Mouse (Mus musculus) liver, embryonic 11.5 days (tissue): ENCODE measurements around the gene Mcoln2. TPM values are rescaled to one million over a fixed set of nuclear protein-coding genes. Genes with fewer than 3 reads are reported as not detected.
"Not testable (repeated sequence)": the region's sequence is repeated elsewhere in the genome, so short reads cannot be mapped to it uniquely, and the experiment has no call there.

Experiments
- ATAC-seq: fragments of 200-750 bp; cut with Nextera tagmentation; replicated peaks from 2 replicates; pipeline ENCODE4 v1.8.0; 2017; ENCODE audit warnings: moderate number of reproducible peaks, mild to moderate bottlenecking, moderate TSS enrichment, moderate library complexity; ENCODE audit not compliant: low FRiP score
- DNase-seq: peaks from one replicate; pipeline ENCODE4 v3.0.0-alpha.2; 2017; ENCODE audit warnings: low spot score
- H3K27ac ChIP-seq: fragments of 300-500 bp; sonication (generic); 2 replicates; pipeline ENCODE4 v1.5.1; 2014; ENCODE audit warnings: mild to moderate bottlenecking, low read depth, low read length, control low read depth
- H3K27me3 ChIP-seq: fragments of 300-500 bp; sonication (generic); replicated peaks from 2 replicates; pipeline ENCODE4 v1.6.1; 2014; ENCODE audit warnings: low read length, mixed read lengths; ENCODE audit not compliant: control insufficient read depth, insufficient read depth
- H3K36me3 ChIP-seq: fragments of 300-500 bp; sonication (generic); 2 replicates; pipeline ENCODE4 v1.6.1; 2014; ENCODE audit warnings: mild to moderate bottlenecking, low read length, moderate library complexity, mixed read lengths; ENCODE audit not compliant: control insufficient read depth, insufficient read depth
- H3K4me1 ChIP-seq: fragments of 300-500 bp; sonication (generic); replicated peaks from 2 replicates; pipeline ENCODE4 v1.6.1; 2014; ENCODE audit warnings: low read length, mixed read lengths; ENCODE audit not compliant: control insufficient read depth, insufficient read depth
- H3K4me2 ChIP-seq: fragments of 300-500 bp; sonication (generic); 2 replicates; pipeline ENCODE4 v1.6.1; 2014; ENCODE audit warnings: mild to moderate bottlenecking, control low read depth, moderate library complexity
- H3K4me3 ChIP-seq: fragments of 300-500 bp; sonication (generic); 2 replicates; pipeline ENCODE4 v1.5.1; 2014; ENCODE audit warnings: low read depth, low read length, control low read depth
- H3K9ac ChIP-seq: fragments of 300-500 bp; sonication (generic); 2 replicates; pipeline ENCODE4 v1.6.1; 2014; ENCODE audit warnings: low read depth, low read length, control low read depth
- H3K9me3 ChIP-seq: fragments of 300-500 bp; sonication (generic); 2 replicates; pipeline ENCODE4 v1.6.1; 2016; ENCODE audit warnings: low read length, inconsistent platforms, mixed read lengths; ENCODE audit not compliant: control insufficient read depth
- WGBS: fragments of 180-500 bp; shearing (Covaris S2); extraction: QIAGEN DNeasy Blood & Tissue Kit; methylation state at CpG from one replicate; pipeline ENCODE4 v1.1.7; 2014; 5-methylcytosine and 5-hydroxymethylcytosine counted together
- polyA plus RNA-seq: library from polyadenylated mRNA; unstranded; fragments of >200 nt; fragmentation: Nextera tagmentation; extraction: Ambion mirVana; gene quantifications from 2 replicates; pipeline ENCODE4 v1.2.1, GENCODE M21; 2014

Mcoln2 gene
- polyA plus RNA-seq, 1 experiment from 2014 or later, result 3.5 TPM

DNA sequence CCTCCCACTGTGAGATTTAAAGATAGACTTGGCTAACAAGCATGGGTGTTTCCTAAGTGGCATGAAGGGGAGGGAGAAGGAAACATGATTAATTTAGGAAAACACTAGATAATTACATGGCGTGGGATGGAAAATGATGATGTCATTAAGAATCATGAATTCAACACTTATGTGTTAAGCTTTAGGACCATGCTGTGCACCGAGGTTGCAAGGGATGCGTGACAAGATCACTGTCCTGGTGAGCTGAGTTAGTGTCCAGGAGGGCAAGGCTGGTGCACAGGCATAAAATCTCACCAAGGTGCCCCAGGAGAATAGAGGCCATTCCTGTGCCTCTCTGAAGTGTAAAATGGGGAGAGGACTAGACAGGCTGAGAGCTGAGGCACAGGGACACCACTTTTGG is 49.9 kb downstream of the Mcoln2 start:
- Histone ChIP-seq H3K27ac (no peak overlapping the region), H3K9ac (no peak overlapping the region), H3K36me3 (no peaks in the 10 kb centered on the region), H3K4me2 (no peak overlapping the region), H3K4me1 (no peaks in the 10 kb centered on the region), H3K9me3 (no peaks in the 10 kb centered on the region), H3K27me3 (no peaks in the 10 kb centered on the region), H3K4me3 (no peak overlapping the region)
- DNase-seq (no peak), ATAC-seq (no peak)
- WGBS, result 74% methylated on average over 3 of the region's 3 CpGs

DNA sequence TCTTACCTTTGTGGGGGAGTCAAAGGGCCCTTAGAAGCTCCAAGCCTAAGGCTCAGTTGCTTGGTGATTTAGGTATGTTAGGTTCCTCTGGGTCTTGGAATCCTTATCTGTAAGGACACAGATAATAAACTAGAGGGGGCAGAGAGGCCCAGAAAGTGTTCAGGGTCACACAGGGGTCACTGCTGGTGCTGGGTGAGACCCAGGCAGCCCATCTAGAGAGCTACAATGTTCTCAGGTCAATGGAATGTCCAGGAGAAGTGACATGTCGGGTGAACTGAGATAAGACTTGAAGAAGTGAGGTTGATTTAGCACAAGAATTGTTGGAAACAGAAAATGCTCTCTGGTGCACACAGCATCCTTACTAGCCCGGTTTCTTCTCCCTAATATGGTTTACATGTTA is 54.7 kb downstream of the Mcoln2 start:
- ATAC-seq (no peak), DNase-seq (no peak)
- H3K4me2 ChIP-seq, result no peak overlapping the region
- H3K4me1 ChIP-seq, result no peaks in the 10 kb centered on the region
- H3K36me3 ChIP-seq, result no peaks in the 10 kb centered on the region
- no peak overlapping the region for H3K27ac ChIP-seq
- 41% methylated on average over 2 of the region's 2 CpGs for WGBS
- no peaks in the 10 kb centered on the region for H3K27me3 ChIP-seq
- no peaks in the 10 kb centered on the region for H3K9me3 ChIP-seq
- H3K9ac ChIP-seq, result no peak overlapping the region
- H3K4me3 ChIP-seq, result no peak overlapping the region

DNA sequence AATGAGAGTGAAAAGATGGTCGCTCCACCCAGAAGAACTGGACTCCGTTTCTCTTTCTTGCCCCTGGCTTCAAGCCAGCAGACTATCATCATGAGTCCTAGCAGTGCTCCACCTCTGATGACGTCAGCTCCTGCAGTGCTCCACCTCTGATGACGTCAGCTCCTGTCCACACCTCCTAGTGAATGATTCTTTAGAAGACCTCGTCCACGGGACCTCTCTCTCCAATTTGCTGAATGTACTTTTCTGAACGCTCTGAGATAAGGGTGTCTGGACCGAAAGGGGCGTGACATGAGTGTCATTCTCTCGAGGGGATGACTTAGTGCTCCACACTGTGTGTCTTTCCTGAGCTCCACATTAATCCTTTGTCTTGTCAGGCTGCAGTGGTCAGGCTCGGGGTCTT is 55.7 kb downstream of the Mcoln2 start:
- H3K4me3 ChIP-seq, result no peak overlapping the region
- DNase-seq (no peak), ATAC-seq (no peak)
- H3K36me3 ChIP-seq, result no peaks in the 10 kb centered on the region
- H3K4me2 ChIP-seq, result no peak overlapping the region
- no peak overlapping the region for H3K27ac ChIP-seq
- H3K9ac ChIP-seq, result no peak overlapping the region
- 50% methylated on average over 11 of the region's 11 CpGs for WGBS
- H3K4me1 ChIP-seq, result no peaks in the 10 kb centered on the region
- H3K9me3 ChIP-seq, result no peaks in the 10 kb centered on the region
- no peaks in the 10 kb centered on the region for H3K27me3 ChIP-seq

DNA sequence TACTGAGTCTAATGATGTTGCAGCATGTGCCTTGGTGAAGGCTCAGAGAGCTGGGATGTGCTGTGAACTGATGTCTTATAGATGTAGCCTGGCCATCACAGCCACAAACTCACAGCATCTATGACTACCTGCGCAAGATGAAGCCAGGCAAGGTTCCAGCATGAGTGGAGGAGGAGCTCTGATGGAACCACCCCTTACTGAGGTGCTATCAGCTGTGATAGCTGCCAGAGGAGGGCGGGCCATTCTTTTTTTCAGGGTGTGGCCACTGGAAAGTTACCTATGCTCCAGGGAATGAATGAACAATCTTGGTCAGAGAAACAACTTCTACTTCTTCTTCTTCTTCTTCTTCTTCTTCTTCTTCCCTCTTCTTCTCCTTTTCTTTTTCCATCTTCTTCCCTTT is 57.0 kb downstream of the Mcoln2 start:
- Histone ChIP-seq H3K4me1 (no peaks in the 10 kb centered on the region), H3K27ac (no peak overlapping the region), H3K4me3 (no peak overlapping the region), H3K4me2 (no peak overlapping the region), H3K9me3 (no peaks in the 10 kb centered on the region), H3K9ac (no peak overlapping the region), H3K27me3 (no peaks in the 10 kb centered on the region), H3K36me3 (no peaks in the 10 kb centered on the region)
- WGBS, result 64% methylated on average over 2 of the region's 2 CpGs
- DNase-seq, result no peak
- no peak for ATAC-seq

DNA sequence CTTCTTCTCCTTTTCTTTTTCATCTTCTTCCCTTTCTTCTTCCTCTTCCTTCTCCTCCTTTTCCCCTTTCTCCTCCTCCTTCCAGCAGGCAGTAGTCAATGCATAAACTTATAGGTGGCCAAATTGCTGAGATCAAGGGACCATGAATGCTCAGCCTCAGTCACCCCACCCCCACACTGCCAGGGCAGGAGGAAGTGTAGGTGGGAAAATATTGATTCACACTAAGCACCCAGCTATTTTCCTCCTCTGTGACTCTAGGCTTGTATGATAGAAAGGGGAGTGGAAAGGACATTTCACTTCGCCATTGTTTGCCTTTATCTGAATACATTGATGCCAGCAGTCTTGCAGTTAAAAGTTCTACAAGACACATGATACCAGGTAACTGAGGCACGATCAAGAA is 57.8 kb downstream of the Mcoln2 start:
- ATAC-seq (no peak), DNase-seq (no peak)
- Histone ChIP-seq H3K4me1 (no peaks in the 10 kb centered on the region), H3K4me3 (no peak overlapping the region), H3K9ac (no peak overlapping the region), H3K9me3 (no peaks in the 10 kb centered on the region), H3K36me3 (no peaks in the 10 kb centered on the region), H3K27ac (no peak overlapping the region), H3K27me3 (no peaks in the 10 kb centered on the region), H3K4me2 (no peak overlapping the region)
- WGBS, result 61% methylated on average over 2 of the region's 2 CpGs

DNA sequence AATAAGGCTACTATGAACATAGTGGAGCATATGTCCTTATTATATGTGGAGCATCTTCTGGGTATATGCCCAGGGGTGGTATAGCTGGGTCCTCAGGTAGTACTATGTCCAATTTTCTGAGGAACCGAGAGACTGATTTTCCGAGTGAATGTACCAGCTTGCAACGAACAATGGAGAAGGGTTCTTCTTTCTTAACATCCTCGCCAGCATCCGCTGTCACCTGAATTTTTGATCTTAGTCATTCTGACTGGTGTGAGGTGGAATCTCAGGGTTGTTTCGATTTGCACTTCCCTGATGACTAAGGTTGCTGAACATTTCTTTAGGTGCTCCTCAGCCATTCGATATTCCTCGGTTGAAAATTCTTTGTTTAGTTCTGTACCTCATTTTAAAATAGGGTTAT is 60.1 kb downstream of the Mcoln2 start:
- DNase-seq, ATAC-seq: not testable (repeated sequence)
- 92% methylated on average over 8 of the region's 8 CpGs for WGBS

DNA sequence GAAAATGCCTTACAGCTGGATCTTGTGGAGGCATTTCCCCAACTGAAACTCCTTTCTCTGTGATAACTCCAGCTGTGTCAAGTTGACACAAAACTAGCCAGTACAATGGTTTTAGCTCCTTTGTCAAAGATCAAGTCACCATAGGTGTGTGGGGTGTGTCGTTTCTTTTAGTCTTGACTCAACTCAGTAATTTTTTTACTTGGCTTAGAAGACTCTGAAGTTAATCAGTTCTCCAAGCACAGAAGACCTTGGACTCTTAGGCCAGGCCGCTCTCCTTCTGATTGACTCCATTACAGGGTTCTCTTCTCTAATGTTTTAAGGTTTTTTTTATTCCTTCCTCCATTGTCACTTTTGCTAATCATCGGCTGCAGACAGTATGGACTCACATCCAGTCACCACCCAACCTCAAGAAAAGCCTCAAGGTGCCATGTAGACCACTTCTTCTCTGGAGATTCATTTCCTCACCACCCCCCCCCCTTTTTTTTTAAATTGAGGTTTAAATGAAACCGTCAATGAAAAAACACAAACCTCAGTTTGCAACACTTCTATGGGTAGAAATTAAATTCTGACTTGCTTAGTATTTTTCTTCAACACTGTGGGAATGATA is 61.6 kb downstream of the Mcoln2 start:
- Histone ChIP-seq H3K9me3 (no peaks in the 10 kb centered on the region), H3K4me2 (no peak overlapping the region), H3K4me1 (no peaks in the 10 kb centered on the region), H3K4me3 (no peak overlapping the region), H3K27ac (no peak overlapping the region), H3K36me3 (no peaks in the 10 kb centered on the region), H3K9ac (no peak overlapping the region), H3K27me3 (no peaks in the 10 kb centered on the region)
- DNase-seq, result no peak
- no peak for ATAC-seq
- 85% methylated on average over 4 of the region's 4 CpGs for WGBS

More for the DNA sequence above, 60.1 kb downstream of the Mcoln2 start:
- H3K36me3 ChIP-seq, H3K9me3 ChIP-seq, H3K4me2 ChIP-seq, H3K4me3 ChIP-seq, H3K4me1 ChIP-seq, H3K9ac ChIP-seq, H3K27me3 ChIP-seq, H3K27ac ChIP-seq: not testable (repeated sequence)

DNA sequence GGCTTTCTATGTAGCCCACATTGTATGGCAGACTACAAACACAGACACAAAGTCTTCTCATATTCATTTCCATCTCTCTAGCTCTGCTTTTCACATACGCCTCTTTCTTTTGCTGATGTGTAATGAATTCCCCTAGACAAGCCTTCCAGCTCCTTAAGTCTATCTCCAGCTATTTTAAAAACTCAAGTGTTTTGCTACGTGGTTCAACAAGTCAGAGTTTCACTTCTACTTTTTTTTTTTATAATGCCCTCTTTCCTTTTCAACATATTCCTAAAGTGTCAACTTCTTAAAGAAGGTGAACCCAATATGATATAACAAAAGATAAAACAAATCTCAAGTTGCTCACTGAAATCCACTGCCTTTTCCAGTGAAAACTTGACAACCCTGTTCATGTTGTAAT is 62.3 kb downstream of the Mcoln2 start:
- no peak for ATAC-seq
- no peaks in the 10 kb centered on the region for H3K9me3 ChIP-seq
- H3K36me3 ChIP-seq, result no peaks in the 10 kb centered on the region
- no peak overlapping the region for H3K27ac ChIP-seq
- DNase-seq, result no peak
- H3K4me1 ChIP-seq, result no peaks in the 10 kb centered on the region
- no peak overlapping the region for H3K9ac ChIP-seq
- no peak overlapping the region for H3K4me2 ChIP-seq
- 80% methylated on average over 2 of the region's 2 CpGs for WGBS
- H3K27me3 ChIP-seq, result no peaks in the 10 kb centered on the region
- H3K4me3 ChIP-seq, result no peak overlapping the region

DNA sequence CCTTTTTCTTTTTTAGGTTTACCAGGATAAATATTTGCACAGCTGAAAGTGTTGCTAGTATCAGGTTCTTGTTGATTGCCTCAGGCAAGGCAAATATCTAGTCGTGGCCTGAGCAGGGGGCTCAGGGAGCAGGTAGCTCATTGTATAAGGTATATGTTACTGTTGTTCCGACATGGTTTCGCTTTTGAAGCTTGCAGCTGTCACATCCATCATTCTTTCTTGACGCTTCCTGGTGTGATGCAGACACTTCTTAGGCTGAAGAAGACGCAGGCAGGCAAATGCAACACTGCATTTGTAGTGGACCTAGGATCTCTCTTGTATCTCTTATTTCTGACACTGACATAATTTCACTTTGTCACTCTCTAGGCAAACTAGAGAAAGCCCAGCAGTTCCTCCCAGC is 63.7 kb downstream of the Mcoln2 start:
- no peaks in the 10 kb centered on the region for H3K36me3 ChIP-seq
- DNase-seq (no peak), ATAC-seq (no peak)
- no peak overlapping the region for H3K27ac ChIP-seq
- H3K4me3 ChIP-seq, result no peak overlapping the region
- H3K4me1 ChIP-seq, result no peaks in the 10 kb centered on the region
- WGBS, result 41% methylated on average over 5 of the region's 5 CpGs
- no peaks in the 10 kb centered on the region for H3K27me3 ChIP-seq
- H3K9me3 ChIP-seq, result no peaks in the 10 kb centered on the region
- no peak overlapping the region for H3K9ac ChIP-seq
- H3K4me2 ChIP-seq, result no peak overlapping the region
